Mouse (Mus musculus): ENCODE results near the gene Il2rb. TPM values are rescaled to one million over a fixed set of nuclear protein-coding genes. Genes with fewer than 3 reads are reported as not detected.

The Il2rb gene
- total RNA-seq, 1 experiment from 2014 or later, result 102 TPM

DNA sequence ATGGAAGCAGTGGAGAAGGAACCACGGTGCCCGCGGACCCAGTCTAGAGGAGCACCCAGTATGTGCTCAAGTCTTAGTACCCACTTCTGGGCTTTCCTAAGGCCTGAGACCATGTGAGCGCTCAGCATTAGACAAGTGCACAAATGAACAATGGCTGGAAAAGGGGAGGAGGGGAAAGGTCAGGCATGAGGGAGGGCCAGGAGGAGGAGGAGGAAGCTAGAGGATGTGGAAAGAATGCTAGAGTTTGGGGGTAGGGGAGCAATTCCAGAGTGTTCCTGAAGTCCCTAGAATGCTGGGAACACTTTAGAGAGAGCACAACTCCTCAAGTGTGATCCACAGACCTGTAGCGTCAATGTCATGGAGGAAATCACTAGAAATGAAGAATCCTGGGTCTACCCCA is 29.1 kb upstream of the Il2rb start:
- ATAC-seq (replicated peaks; ENCODE audit: insufficient number of reproducible peaks, low FRiP score, low TSS enrichment, poor library complexity, severe bottlenecking), result no peak

DNA sequence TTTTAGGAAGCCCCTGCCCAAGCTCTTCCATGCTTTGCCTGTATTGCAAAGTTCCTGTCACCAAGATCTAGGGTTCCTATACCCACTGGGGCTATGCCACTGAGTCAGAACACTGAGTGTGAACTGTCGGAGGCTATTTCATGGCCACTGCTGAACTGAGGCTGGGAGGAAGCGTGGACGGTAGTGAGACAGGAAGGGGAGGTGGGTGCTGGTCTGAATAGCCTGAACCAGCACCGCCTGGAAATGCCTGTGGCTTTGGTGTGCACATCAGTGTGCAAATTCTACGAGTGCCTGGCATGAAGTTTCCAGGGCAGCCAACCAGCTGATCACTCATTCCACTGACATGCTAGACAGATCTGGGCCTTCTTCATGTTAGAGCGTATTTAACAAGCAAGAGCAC is 26.8 kb upstream of the Il2rb start:
- no peak; the same call in 1 of the 2 replicates for ATAC-seq (replicated peaks; ENCODE audit: insufficient number of reproducible peaks, low FRiP score, low TSS enrichment, poor library complexity, severe bottlenecking)

DNA sequence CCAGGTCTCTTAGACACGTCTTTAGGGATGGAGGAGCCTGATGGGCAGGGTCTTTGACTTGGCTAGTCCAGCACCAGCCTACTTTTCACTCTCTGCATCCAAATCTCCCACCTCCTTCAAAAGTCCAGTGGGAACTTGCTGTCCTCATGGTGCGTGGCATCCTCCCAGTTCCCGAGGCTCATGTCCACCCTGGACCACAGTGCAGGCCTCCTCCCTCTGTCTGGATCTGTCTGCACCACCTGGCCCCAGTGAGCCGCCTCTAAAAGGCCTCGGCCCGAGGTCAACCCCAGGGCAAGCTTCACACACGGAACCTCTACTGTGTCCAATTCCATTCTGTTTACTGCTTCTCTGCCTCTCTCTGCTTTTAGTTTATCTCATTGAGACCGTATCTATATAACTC is 26.3 kb upstream of the Il2rb start:
- no peak for ATAC-seq (replicated peaks; ENCODE audit: insufficient number of reproducible peaks, low FRiP score, low TSS enrichment, poor library complexity, severe bottlenecking)

DNA sequence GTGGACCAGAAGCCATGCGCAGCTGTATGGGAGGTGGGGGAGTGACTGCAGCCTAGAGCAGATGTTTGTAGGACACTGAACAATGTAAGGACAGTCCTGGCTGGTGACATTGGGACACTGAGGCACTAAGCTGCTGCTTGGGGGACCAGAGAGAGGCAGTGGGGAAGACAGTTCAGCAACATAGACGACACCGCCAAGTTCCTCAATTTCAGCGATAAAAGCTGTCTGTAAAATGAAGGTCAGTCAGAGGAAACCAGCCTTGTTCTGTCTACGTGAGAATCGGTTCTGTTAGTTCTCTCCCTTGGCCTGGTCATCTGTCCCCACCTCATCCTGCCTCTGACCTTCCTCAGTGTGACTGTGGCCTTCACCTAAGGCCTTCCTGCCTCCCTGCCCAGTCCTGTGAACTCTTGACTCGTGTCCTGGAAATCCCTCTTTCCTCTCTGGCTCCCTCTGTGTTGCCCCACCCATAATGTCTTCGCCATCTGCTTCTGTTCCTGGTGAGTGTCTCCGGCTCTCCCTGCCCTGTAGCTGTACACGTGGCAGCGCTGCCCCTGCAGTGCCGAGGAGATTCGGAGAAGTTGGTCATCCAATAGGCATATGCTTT is 25.1 kb upstream of the Il2rb start:
- ATAC-seq (replicated peaks; ENCODE audit: insufficient number of reproducible peaks, low FRiP score, low TSS enrichment, poor library complexity, severe bottlenecking), result 0 out of 2 replicates have a peak, but pooled peaks have one; percentile 10

DNA sequence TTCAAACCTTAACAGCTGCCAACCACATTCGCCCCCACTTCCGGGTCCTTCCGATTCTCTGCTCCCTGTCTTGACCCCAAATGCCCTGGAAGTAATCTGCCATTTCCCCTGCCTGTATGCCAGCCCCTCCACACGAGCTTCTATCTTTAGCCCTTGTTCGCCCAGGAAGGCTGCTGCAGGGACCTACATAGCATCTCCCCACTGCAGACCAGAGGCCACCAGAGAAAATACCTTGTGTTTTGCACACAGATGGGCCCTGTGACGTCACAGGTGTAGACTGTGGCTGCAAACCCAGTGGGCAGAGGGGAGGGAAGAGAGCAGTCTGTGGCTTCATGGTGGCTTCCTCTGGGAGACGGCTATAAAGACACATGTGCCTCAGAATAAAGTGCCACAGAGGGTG is 23.1 kb upstream of the Il2rb start:
- ATAC-seq (replicated peaks; ENCODE audit: insufficient number of reproducible peaks, low FRiP score, low TSS enrichment, poor library complexity, severe bottlenecking), result no peak

DNA sequence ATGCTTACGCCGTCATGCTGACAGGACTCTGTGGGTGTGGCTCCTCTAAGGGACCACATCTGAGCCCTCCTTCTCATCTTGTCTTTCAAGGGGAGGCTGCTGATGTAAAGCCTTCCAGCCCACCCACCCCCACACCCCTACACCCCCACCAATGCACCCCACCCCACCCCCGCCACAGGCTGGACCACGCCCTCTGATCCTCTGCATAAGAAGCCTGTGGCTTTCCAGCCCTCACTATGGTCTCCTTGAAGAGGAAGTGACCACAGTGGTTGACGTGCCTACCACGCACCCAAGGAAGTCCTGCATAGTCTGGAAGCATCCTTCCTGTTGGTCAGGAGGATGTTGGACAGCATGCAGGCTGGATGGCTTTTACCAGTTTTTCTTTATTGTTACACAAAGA is 20.7 kb upstream of the Il2rb start:
- 0 out of 2 replicates have a peak, but pooled peaks have one; percentile 47 for ATAC-seq (replicated peaks; ENCODE audit: insufficient number of reproducible peaks, low FRiP score, low TSS enrichment, poor library complexity, severe bottlenecking)

DNA sequence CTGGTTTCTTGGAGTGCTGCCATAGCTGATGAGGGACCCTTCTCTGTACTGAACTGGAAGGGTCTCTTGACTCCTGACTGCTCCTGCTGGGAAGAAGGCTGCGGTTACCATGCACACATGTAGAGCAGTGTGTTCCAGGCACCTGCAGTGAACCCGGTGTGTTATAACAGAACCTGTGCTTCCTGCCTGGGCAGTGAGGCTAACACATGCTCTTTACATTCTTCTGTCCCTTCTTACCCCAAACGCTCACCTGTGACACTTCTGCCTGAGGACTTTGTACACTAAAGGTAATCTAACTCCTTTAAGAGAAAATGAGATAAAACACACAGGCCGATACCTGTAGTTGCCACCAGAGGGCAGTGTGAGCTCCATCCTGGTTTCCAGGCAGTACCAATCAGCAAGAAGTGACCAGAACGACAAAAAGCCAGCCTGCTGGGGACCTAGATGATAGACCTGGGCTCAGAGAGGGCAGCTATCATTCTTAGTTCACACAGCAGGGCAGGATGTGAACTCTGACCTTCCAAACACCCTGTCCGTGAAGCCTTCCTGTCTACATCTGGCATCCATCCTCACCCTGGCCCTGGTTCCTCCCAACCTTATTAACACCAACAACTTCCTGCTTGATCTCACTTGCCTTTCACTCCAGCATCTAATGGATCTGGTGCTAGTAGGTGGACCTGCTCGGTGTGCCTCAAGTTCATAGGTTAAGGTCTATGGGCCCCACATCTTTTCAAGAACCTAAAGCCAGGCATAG is 19.5 kb upstream of the Il2rb start:
- ATAC-seq (replicated peaks; ENCODE audit: insufficient number of reproducible peaks, low FRiP score, low TSS enrichment, poor library complexity, severe bottlenecking), result peak; percentile 57

DNA sequence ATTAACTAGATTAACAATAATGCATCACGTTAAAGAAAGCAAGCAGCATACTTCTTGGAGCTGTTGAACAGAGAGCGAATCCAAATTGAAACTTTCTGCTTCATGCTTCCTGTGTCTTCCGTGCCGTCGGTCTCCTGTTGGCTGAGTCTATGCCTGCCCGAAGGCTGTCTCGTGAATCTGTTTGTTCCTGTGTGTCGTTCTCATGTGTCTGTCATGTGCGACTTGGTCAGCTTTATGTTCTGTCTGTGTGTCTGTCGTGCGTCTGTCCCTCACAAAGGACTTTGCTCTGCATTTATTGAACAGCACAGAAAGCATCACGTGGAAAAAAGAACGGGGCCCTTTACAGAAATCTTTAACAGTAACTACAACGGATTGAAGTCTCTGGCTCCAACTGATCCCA is 17.9 kb upstream of the Il2rb start:
- no peak for ATAC-seq (replicated peaks; ENCODE audit: insufficient number of reproducible peaks, low FRiP score, low TSS enrichment, poor library complexity, severe bottlenecking)

DNA sequence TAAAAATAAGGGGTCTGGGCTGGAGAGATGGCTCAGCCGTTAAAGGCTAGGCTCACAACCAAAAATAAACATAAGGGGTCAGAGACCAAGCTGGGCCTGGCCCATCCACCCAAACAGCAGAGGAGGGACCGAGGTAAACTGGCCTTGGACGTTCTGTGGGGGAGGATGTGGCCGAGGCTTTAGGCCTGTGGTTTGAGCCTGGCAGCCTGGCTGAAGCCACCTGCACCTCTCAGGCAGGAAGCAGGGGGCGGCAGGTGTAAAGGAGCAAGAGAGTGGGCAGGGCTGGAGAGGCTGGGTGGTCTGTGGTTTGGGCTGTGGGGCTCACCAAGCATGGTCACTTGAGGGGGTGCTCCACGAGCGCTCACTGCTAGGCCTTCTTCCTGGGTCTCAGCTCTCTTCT is 16.9 kb upstream of the Il2rb start:
- no peak for ATAC-seq (replicated peaks; ENCODE audit: insufficient number of reproducible peaks, low FRiP score, low TSS enrichment, poor library complexity, severe bottlenecking)

DNA sequence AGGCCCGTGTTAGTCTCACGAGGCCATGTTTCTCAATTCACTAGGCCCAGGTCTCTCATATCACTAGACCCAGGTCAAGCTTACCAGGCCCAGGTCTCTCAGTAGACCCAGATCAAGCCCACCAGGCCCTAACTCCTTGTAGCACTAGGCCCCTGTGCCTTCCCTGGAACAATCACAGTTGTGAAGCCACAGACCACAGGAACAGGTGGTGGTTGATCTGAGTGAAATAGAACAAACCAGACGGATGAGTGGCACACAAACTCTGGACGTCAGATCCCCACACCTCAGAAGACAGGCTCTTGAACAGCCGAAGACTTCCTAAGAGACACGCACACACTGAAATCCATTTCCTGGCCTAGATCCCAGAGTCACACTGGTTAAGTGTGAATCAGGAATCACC is 15.7 kb upstream of the Il2rb start:
- no peak for ATAC-seq (replicated peaks; ENCODE audit: insufficient number of reproducible peaks, low FRiP score, low TSS enrichment, poor library complexity, severe bottlenecking)

DNA sequence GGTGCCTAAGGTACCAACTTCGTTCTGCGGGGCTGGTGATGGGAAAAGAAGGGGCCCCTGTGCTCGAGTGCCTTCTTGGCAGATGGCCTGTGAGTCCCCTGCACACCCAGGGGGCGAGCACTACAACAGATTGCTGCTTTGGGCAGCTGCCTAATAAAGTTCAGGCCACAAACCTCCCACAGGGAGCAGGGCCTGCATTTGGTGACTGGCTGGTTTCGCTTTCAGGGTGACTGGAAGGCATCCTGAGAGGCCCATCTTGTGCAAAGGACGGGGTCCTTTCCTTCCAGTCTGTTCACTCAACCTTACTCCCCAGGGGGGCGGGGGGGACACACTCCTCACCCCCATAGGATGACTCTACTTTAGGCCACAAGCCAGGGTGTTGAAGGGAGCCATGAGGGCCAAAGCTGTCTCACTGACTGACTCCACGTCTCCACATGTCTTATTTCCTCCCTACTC is 15.1 kb upstream of the Il2rb start:
- no peak for ATAC-seq (replicated peaks; ENCODE audit: insufficient number of reproducible peaks, low FRiP score, low TSS enrichment, poor library complexity, severe bottlenecking)

DNA sequence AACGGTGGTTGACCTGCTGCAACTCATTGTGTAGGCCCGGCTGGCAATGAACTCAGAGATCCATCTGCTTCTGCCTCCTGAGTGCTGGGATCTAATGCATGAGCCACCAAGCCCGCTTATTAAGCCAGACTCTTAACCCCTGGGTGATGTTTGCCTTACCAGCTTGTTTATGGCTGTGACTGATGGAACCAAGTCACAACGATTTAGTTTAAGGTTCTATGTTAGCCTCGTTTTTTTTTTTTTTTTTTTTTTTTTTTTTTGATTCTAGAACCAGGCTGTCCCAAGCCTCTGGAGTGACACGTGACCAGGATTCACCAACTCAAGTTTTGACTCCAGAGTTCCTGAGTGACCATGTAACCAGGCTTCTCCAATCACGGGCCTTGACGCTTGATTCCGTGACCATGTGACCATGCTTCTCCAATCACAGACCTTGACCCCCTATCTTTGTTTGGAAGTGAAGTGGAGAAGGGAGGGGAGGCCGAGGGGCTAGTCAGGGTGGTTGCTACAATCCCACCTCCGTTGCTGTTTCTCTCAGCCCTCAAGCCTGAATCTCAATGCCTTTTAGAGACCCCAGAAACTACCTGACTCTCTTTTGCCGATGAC is 14.3 kb upstream of the Il2rb start:
- no peak for ATAC-seq (replicated peaks; ENCODE audit: insufficient number of reproducible peaks, low FRiP score, low TSS enrichment, poor library complexity, severe bottlenecking)

DNA sequence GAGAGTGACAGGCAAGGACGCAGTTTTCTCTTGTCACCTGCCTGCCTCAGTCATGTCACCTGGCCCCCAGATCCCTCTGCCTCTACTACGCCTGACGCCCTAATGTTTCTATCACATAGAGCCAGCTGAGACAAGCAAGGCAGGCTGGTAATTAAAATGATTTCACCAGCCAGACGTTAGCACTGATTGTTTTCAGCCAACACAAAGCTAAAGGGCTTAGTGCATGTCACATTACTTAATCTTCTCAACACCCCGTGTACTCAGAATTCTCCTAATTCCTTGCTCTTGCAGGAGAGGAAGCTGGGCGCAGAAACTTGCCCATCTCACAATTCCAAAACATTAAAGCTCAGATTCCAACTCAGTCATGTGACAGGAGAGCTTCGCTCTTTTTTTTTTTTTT is 13.4 kb upstream of the Il2rb start:
- ATAC-seq (replicated peaks; ENCODE audit: insufficient number of reproducible peaks, low FRiP score, low TSS enrichment, poor library complexity, severe bottlenecking), result no peak

DNA sequence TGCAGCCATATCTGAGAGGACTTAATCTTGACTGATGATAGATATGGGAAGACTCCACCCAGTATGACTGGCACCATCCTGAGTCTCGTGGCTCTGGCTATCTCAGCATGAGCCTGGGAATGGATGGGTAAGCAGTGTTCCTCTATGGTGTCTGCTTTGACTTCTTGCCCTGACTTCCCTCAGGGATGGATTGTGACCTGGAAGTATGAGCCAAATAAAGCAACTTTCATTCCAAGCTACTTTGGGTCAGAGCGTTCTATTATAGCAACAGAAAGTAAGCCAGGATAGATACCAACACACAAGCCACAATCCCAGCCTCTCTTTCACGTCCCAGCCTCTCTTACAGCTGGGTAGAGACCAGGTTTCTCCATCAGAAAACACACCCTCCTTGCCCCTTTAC is 10.5 kb upstream of the Il2rb start:
- no peak for ATAC-seq (replicated peaks; ENCODE audit: insufficient number of reproducible peaks, low FRiP score, low TSS enrichment, poor library complexity, severe bottlenecking)

DNA sequence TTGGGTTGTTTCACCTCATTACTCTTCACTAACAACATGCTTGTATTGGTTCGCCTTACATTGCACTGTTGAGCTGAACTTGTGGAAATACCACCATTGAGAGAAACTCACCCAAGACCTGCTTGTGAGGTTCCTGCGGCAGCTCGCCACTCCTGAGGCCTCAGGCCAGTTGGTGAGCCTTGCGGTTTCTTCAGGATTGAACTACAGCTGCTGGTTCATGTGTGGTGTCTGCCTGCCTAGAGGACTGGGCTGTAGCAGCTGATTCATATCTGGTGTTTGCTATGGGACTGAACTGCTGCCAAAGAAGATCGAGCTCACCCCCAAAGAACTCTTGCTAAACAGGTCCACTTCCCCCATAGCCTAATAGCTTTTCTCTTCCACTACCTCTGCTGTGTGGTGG is 9.7 kb upstream of the Il2rb start:
- ATAC-seq (replicated peaks; ENCODE audit: insufficient number of reproducible peaks, low FRiP score, low TSS enrichment, poor library complexity, severe bottlenecking), result no peak

DNA sequence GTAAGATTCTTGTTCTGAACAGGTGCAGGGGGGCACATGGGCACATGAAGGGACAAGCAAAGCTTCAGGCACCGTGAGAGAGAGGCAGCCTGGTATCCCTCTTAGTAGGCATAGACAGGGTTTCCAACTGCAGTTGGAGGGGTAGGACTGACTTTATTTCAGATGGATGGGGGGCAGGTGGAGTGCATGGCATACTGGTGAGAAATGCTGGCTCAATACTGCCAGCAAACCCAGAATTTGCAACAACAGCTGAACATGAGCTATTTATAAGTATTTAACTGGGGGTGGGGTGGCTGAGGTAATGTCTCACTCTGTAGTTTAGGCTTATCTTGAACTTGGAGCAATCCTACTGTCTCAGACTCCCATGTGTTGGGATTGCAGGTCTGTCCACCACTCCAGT is 8.9 kb upstream of the Il2rb start:
- no peak for ATAC-seq (replicated peaks; ENCODE audit: insufficient number of reproducible peaks, low FRiP score, low TSS enrichment, poor library complexity, severe bottlenecking)

DNA sequence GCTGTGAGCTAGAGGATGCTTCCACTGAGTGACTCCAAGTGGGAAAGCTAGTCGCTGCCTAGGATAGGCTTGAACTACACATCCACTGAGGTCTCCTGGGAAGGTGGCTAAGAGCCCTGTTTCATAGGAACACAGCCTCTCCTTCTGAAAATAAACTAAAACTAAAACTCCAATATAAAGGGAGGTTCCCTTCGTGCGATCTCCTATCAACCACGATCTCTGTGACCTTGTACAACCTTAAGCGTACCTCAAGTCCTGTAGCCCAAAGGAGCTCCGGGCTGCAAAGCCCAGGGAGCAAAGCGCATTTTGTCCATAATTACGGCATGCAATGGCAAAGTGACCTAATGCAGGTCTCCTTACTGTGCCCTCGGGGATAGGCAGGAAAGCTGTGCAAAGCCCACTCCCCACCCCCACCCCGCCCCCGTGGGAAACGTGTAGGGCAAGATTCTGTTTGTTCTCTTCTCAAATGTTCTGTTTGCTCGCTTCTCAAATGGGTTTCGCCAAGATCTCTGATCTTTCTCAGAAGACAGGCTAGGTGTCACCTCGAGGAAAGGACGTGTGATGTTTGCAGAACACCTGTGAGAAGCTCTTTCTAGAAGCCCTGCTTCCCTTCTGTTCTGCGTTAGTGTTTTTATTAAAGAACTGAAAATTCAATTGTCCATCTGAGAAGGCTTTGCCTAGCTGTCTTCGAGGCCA is 7.5 kb upstream of the Il2rb start:
- no peak for ATAC-seq (replicated peaks; ENCODE audit: insufficient number of reproducible peaks, low FRiP score, low TSS enrichment, poor library complexity, severe bottlenecking)

DNA sequence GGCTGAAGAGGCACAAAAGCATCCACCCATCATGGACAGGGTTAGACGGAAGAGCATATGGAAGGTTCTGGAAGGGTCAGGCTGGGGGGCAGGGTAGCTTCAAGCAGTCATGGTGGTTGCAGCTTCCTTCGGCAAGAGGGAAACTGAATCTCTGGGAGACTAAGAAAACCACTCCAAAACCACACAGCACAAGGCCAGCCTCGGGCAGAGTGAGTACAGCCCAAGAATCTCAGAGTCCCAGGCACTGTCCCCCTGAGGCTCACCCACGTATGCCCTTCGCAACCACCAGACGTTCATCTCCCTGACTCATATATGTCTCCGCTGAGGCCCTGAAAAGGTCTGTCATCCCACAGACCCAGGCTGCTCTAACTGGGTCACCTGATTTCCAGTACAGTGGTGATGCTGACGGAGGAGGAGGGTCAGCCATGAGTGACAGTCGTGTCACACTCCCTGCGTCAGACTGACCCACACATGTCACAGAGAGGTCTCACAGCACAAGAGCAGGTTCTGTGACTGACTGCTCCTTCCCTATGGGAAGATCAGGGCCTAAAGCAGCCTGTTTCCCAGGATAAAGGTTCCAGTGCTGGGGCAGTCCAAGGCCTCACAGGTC is 1.6 kb downstream of the Il2rb start:
- ATAC-seq (replicated peaks; ENCODE audit: insufficient number of reproducible peaks, low FRiP score, low TSS enrichment, poor library complexity, severe bottlenecking), result 0 out of 2 replicates have a peak, but pooled peaks have one; percentile 40

DNA sequence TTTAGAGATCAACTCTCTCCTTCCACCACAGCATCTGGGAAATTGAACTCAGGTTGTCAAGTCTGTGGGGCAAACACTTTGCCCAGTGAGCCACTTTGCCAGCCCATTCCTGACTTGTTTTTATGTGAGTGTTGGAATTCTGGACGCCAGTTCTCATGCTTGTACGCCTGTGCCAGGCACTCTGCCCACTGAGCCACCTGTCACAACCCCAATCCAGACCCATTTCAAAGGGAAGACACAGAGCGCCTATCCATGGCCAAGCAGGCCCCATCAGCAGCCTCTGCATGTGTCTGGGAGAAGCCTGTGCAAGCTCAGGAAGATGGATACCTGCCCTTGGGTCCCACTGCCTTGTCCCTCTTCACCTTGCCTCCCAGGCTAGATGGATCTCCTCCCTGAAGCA is 3.8 kb downstream of the Il2rb start:
- no peak for ATAC-seq (replicated peaks; ENCODE audit: insufficient number of reproducible peaks, low FRiP score, low TSS enrichment, poor library complexity, severe bottlenecking)
